Mouse (Mus musculus) olfactory bulb, adult 2 months (tissue): ENCODE measurements around the gene Man2b1. TPM values are rescaled to one million over a fixed set of nuclear protein-coding genes. Genes with fewer than 3 reads are reported as not detected.
"Not testable (repeated sequence)": the region's sequence is repeated elsewhere in the genome, so short reads cannot be mapped to it uniquely, and the experiment has no call there.

Experiments used
- H3K27ac ChIP-seq: fragments of 200-500 bp; 2 replicates; pipeline ENCODE4 v1.5.1; 2012; ENCODE audit warnings: low read depth, low read length; ENCODE audit not compliant: insufficient read depth
- H3K4me1 ChIP-seq: fragments of 200-500 bp; 2 replicates; pipeline ENCODE4 v1.6.1; 2012; ENCODE audit warnings: low read length; ENCODE audit not compliant: control insufficient read depth, insufficient read depth
- H3K4me3 ChIP-seq: fragments of 200-500 bp; 2 replicates; pipeline ENCODE4 v1.5.1; 2012; ENCODE audit warnings: mild to moderate bottlenecking, low read depth, low read length, moderate library complexity; ENCODE audit not compliant: insufficient read depth
- CTCF ChIP-seq: fragments of 200-500 bp; IDR thresholded peaks from 2 replicates; pipeline ENCODE4 v1.5.1; 2012; ENCODE audit warnings: low read depth, mild to moderate bottlenecking, low read length, moderate library complexity; ENCODE audit not compliant: insufficient read depth
- POLR2A ChIP-seq: fragments of 200-500 bp; IDR thresholded peaks from 2 replicates; pipeline ENCODE4 v1.6.1; 2012; ENCODE audit warnings: mild to moderate bottlenecking, low read depth, low read length, moderate library complexity; ENCODE audit not compliant: insufficient read depth
- WGBS: fragments of 180-500 bp; shearing (Covaris S2); methylation state at CpG from one replicate; pipeline ENCODE4 v1.1.7; 2018; 5-methylcytosine and 5-hydroxymethylcytosine counted together
- polyA plus RNA-seq: library from polyadenylated mRNA; stranded (reverse); fragments of >200 nt; gene quantifications from 2 replicates; pipeline ENCODE4 v1.2.4, GENCODE M21; 2012; ENCODE audit warnings: low replicate concordance; ENCODE audit not compliant: missing spikeins, insufficient read depth, insufficient read length

Man2b1 gene
- polyA plus RNA-seq, 1 experiment, result 98.2 TPM

DNA sequence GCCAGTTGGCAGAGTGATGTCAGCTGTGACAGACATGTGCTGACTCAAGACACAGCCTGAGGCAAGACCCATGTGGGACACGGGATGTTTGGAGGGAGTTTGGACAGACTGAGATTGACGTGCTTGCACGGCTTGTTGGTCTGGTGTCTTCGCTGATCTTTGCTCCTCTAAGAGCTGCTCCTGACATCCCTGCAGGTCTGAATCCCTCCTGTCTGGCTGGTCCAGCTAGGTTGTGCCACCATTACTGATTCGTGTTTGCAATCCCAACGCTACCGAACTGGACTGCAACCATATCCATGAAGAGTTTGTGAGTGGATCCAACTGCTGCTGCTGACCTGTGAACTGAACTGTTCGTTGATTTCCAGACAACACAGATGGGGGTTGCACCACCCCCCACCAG lies 40.6 kb downstream of the Man2b1 start:
- no peak overlapping the region for H3K4me3 ChIP-seq
- 96% methylated on average over 8 of the region's 8 CpGs for WGBS
- H3K4me1 ChIP-seq, result no peaks in the 10 kb centered on the region
- H3K27ac ChIP-seq, result no peak overlapping the region
- TF ChIP-seq CTCF (no peak), POLR2A (no peak)

DNA sequence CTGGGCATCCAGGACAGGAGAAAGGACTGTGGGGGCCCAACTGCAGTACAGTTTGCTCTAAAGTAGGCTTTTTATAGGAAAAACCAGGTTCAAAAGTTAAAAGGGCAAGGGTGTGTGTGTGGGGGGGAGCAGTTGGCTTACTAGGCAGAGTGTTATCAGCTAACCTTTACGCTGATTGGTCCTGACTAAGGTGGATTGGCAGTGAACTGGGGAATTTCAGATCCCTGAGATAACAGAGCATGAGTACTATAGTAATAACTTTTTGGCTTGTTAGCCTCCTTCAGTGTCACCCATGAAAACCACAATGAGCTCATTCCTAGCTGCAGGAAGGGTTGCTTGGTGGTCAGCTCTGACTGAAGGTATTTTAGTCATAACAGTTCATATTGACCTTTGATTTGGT lies 49.3 kb downstream of the Man2b1 start:
- Histone ChIP-seq H3K27ac (no peak overlapping the region), H3K4me1 (no peaks in the 10 kb centered on the region), H3K4me3 (no peak overlapping the region)
- WGBS, result 100% methylated on average over 1 of the region's 1 CpGs
- no peak for TF ChIP-seq CTCF
- TF ChIP-seq POLR2A, result no peak

DNA sequence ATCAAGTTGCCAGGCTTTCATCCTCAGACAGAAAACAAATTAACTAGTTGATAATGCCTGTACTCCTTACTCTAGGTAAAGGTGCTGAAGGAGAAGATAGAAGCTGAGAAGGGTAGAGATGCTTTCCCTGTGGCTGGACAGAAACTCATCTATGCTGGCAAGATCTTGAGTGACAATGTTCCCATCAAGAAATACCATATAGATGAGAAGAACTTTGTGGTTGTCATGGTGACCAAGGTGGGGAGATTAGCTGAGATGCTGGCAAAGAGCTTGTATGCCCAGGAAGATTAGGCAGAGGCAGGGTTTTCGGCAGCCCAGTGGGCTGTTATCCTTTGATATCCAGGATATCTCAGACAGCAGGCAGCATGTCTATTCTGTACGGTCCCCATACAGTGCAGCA lies 52.6 kb downstream of the Man2b1 start:
- WGBS, result 80% methylated on average over 2 of the region's 2 CpGs
- H3K27ac ChIP-seq, H3K4me3 ChIP-seq, H3K4me1 ChIP-seq: not testable (repeated sequence)

DNA sequence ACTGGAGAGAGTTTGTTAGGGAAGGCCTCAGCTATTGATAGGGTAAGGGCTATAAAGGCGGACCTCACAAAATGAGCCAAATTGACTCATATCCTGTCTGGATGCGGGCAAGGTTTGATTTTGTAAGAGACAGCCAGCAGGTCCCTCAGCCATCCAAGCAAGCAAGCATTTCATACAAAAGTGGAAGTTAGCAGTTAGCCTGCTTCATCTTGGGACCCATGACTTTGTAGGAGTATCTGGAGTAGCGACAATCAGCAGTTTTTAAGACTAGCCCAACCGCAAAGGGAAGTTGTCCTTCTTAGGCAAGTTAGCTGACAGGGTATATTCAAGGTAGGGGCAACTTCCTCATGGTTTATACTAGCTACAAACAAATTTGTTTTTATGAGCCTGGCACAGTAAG lies 59.4 kb downstream of the Man2b1 start:
- no peaks in the 10 kb centered on the region for H3K4me1 ChIP-seq
- no peak overlapping the region for H3K27ac ChIP-seq
- TF ChIP-seq CTCF, result no peak
- no peak for TF ChIP-seq POLR2A
- WGBS, result 91% methylated on average over 4 of the region's 4 CpGs
- no peak overlapping the region for H3K4me3 ChIP-seq

Other genes starting within 250 kb of the Man2b1 start
- not detected in 2 replicates for gene Rad23a, start 242.6 kb upstream of the Man2b1 start, polyA plus RNA-seq
- gene Calr, start 236.3 kb upstream of the Man2b1 start, polyA plus RNA-seq, result 225 TPM in 1 of 2 replicates, not detected in the other
- not detected in 2 replicates for gene Farsa, start 226.3 kb upstream of the Man2b1 start, polyA plus RNA-seq
- not detected in 2 replicates for gene Syce2, start 211.2 kb upstream of the Man2b1 start, polyA plus RNA-seq
- gene Gcdh, start 189.3 kb upstream of the Man2b1 start, polyA plus RNA-seq, result not detected in 2 replicates
- not detected in 2 replicates for gene Klf1, start 181.3 kb upstream of the Man2b1 start, polyA plus RNA-seq
- not detected in 2 replicates for gene Dnase2a, start 174.7 kb upstream of the Man2b1 start, polyA plus RNA-seq
- gene Mast1, start 145.9 kb upstream of the Man2b1 start, polyA plus RNA-seq, result not detected in 2 replicates
- gene Rtbdn, start 136.3 kb upstream of the Man2b1 start, polyA plus RNA-seq, result not detected in 2 replicates
- gene Gm49661, start 113.8 kb upstream of the Man2b1 start, polyA plus RNA-seq, result not detected in 2 replicates
- gene Prdx2, start 113.7 kb upstream of the Man2b1 start, polyA plus RNA-seq, result not detected in 2 replicates
- not detected in 2 replicates for gene Rnaseh2a, start 113.5 kb upstream of the Man2b1 start, polyA plus RNA-seq
- not detected in 2 replicates for gene Junb, start 104.6 kb upstream of the Man2b1 start, polyA plus RNA-seq
- gene Hook2, start 92.7 kb upstream of the Man2b1 start, polyA plus RNA-seq, result not detected in 2 replicates
- not detected in 2 replicates for gene Best2, start 68.7 kb upstream of the Man2b1 start, polyA plus RNA-seq
- not detected in 2 replicates for gene Asna1, start 58.0 kb upstream of the Man2b1 start, polyA plus RNA-seq
- gene Trir, start 56.4 kb upstream of the Man2b1 start, polyA plus RNA-seq, result not detected in 2 replicates
- gene Tnpo2, start 46.4 kb upstream of the Man2b1 start, polyA plus RNA-seq, result not detected in 2 replicates
- not detected in 2 replicates for gene Fbxw9, start 23.2 kb upstream of the Man2b1 start, polyA plus RNA-seq
- gene Gm5741, start 15.3 kb upstream of the Man2b1 start, polyA plus RNA-seq, result not detected in 2 replicates
- gene Dhps, start 11.5 kb upstream of the Man2b1 start, polyA plus RNA-seq, result not detected in 2 replicates
- not detected in 2 replicates for gene Wdr83os, start 2.5 kb upstream of the Man2b1 start, polyA plus RNA-seq
- gene Wdr83, start 2.0 kb upstream of the Man2b1 start, polyA plus RNA-seq, result not detected in 2 replicates
- gene Zfp791, start 39.8 kb downstream of the Man2b1 start, polyA plus RNA-seq, result not detected in 2 replicates
- gene Cks1brt, start 68.7 kb downstream of the Man2b1 start, polyA plus RNA-seq, result not detected in 2 replicates
- gene Olfr371, start 142.7 kb downstream of the Man2b1 start, polyA plus RNA-seq, result not detected in 2 replicates
- not detected in 2 replicates for gene Orc6, start 216.4 kb downstream of the Man2b1 start, polyA plus RNA-seq
- not detected in 2 replicates for gene Vps35, start 216.5 kb downstream of the Man2b1 start, polyA plus RNA-seq